Mouse (Mus musculus): ENCODE data around the gene Plcb1.

Plcb1 gene

GRCm38 (mm10) chr2:134912616-134913015, 126.7 kb downstream of the Plcb1 start:
- no peak for DNase-seq (ENCODE audit: extremely low spot score, low spot score)

GRCm38 (mm10) chr2:134913542-134913941, 127.7 kb downstream of the Plcb1 start:
- no peak for DNase-seq (ENCODE audit: extremely low spot score, low spot score)

GRCm38 (mm10) chr2:134914091-134914550, 128.3 kb downstream of the Plcb1 start:
- DNase-seq (ENCODE audit: extremely low spot score, low spot score) = no peak

- no peak for DNase-seq (ENCODE audit: extremely low spot score, low spot score)
Measured at GRCm38 (mm10) chr2:134915035-134915434, 129.2 kb downstream of the Plcb1 start.

- DNase-seq (ENCODE audit: extremely low spot score, low spot score) = no peak
Measured at GRCm38 (mm10) chr2:134920611-134921280, 134.9 kb downstream of the Plcb1 start.

GRCm38 (mm10) chr2:134922636-134923375, 136.9 kb downstream of the Plcb1 start:
- no peak for DNase-seq (ENCODE audit: extremely low spot score, low spot score)

- DNase-seq (ENCODE audit: extremely low spot score, low spot score) = no peak
Measured at GRCm38 (mm10) chr2:134924143-134924655, 138.3 kb downstream of the Plcb1 start.

GRCm38 (mm10) chr2:134926266-134926665, 140.4 kb downstream of the Plcb1 start:
- no peak for DNase-seq (ENCODE audit: extremely low spot score, low spot score)

GRCm38 (mm10) chr2:134927072-134927471, 141.2 kb downstream of the Plcb1 start:
- DNase-seq (ENCODE audit: extremely low spot score, low spot score) = no peak

- DNase-seq (ENCODE audit: extremely low spot score, low spot score) = no peak
Measured at GRCm38 (mm10) chr2:134929452-134929851, 143.6 kb downstream of the Plcb1 start.

GRCm38 (mm10) chr2:134930961-134931360, 145.1 kb downstream of the Plcb1 start:
- DNase-seq (ENCODE audit: extremely low spot score, low spot score) = no peak

GRCm38 (mm10) chr2:134931756-134932421, 146.0 kb downstream of the Plcb1 start:
- DNase-seq (ENCODE audit: extremely low spot score, low spot score) = no peak

GRCm38 (mm10) chr2:134935469-134935868, 149.6 kb downstream of the Plcb1 start:
- DNase-seq (ENCODE audit: extremely low spot score, low spot score) = no peak

- no peak for DNase-seq (ENCODE audit: extremely low spot score, low spot score)
Measured at GRCm38 (mm10) chr2:134935970-134936649, 150.2 kb downstream of the Plcb1 start.

- DNase-seq (ENCODE audit: extremely low spot score, low spot score) = no peak
Measured at GRCm38 (mm10) chr2:134937666-134938065, 151.8 kb downstream of the Plcb1 start.

- no peak for DNase-seq (ENCODE audit: extremely low spot score, low spot score)
Measured at GRCm38 (mm10) chr2:134942039-134942438, 156.2 kb downstream of the Plcb1 start.

- DNase-seq (ENCODE audit: extremely low spot score, low spot score) = no peak
Measured at GRCm38 (mm10) chr2:134942919-134943318, 157.1 kb downstream of the Plcb1 start.

- no peak for DNase-seq (ENCODE audit: extremely low spot score, low spot score)
Measured at GRCm38 (mm10) chr2:134946331-134946730, 160.5 kb downstream of the Plcb1 start.

- no peak for DNase-seq (ENCODE audit: extremely low spot score, low spot score)
Measured at GRCm38 (mm10) chr2:134946911-134947310, 161.0 kb downstream of the Plcb1 start.

GRCm38 (mm10) chr2:134952088-134952487, 166.2 kb downstream of the Plcb1 start:
- DNase-seq (ENCODE audit: extremely low spot score, low spot score) = no peak

- DNase-seq (ENCODE audit: extremely low spot score, low spot score) = no peak
Measured at GRCm38 (mm10) chr2:134956436-134956835, 170.6 kb downstream of the Plcb1 start.

All from neural tube, embryonic 10.5 days (tissue).